Mouse (Mus musculus): ENCODE measurements around the gene Slc35a2. TPM values are rescaled to one million over a fixed set of nuclear protein-coding genes. Genes with fewer than 3 reads are reported as not detected.
"Not testable (repeated sequence)": the region's sequence is repeated elsewhere in the genome, so short reads cannot be mapped to it uniquely, and the experiment has no call there.

Slc35a2 gene
- total and polyA plus RNA-seq, 3 experiments, result 13.5 to 75.8 (median 39.4) TPM

DNA sequence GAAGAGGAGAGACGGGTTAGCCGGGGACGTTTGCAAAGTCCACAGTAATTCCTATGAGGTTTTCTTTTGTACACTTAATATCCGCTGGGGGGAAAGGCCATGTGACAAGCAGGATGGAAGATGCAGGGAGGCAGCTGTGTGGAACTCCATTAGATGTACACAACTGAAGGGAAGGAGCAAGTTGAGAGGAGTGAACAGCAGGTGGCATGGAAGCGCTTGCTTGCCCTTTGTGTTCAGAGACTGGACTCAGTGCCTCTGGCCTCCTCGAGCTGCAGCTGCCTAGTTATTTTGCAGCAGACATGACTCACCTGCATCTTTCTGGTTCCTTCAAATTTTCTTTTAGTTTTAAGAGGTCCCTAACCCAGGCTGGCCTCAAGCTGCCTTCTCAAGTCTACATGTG lies 26.6 kb downstream of the Slc35a2 start:
- no peak for DNase-seq (ENCODE audit: low spot score)
- TF ChIP-seq TAL1 (conservative IDR thresholded peaks at IDR 0.05; ENCODE audit: low read depth, low read length) (no peak), GATA1 (IDR thresholded peaks at IDR 0.05; ENCODE audit: borderline replicate concordance, low read length) (no peak), POLR2AphosphoS5 (IDR thresholded peaks at IDR 0.05; ENCODE audit: insufficient replicate concordance, low read depth, low read length) (no peak), GATA2 (IDR thresholded peaks at IDR 0.05; ENCODE audit: borderline replicate concordance, low read depth, low read length) (no peak), CTCF (IDR thresholded peaks at IDR 0.05; ENCODE audit: low read depth, low read length) (no peak)
- H3K4me1 ChIP-seq (ENCODE audit: insufficient read depth, low read depth, low read length), result no peaks in the 10 kb centered on the region
- peaks cover 24% of the 10 kb centered on the region for H3K36me3 ChIP-seq (replicated peaks)
- no peaks in the 10 kb centered on the region for H3K27me3 ChIP-seq (ENCODE audit: insufficient read depth, low read length)
- no peaks in the 10 kb centered on the region for H3K9me3 ChIP-seq (replicated peaks)
- ATAC-seq (ENCODE audit: extremely low read depth, insufficient number of reproducible peaks, low FRiP score, poor library complexity, severe bottlenecking), result no peak
- no peak overlapping the region for H3K4me3 ChIP-seq (ENCODE audit: low read depth, low read length)

DNA sequence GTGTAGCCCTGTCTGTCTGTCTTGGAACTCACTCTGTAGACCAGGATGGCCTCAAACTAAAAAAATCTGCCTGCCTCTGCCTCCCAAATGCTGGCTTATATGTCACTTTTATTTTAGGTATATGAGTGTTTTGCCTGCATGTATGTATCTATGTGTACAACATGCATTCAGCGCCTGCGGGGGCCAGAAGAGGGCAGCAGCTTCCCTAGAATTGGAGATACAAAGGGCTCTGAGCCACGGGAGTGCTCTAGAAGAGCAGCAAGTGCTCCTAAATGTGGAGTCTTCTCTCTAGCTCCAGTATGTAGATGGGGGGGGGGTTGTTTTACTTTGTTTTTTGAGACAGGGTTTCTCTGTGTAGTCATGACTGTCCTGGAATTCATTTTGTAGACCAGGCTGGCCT lies 31.8 kb downstream of the Slc35a2 start:
- not testable (repeated sequence) for H3K4me1 ChIP-seq (ENCODE audit: insufficient read depth, low read depth, low read length); DNase-seq (ENCODE audit: low spot score); ATAC-seq (ENCODE audit: extremely low read depth, insufficient number of reproducible peaks, low FRiP score, poor library complexity, severe bottlenecking); H3K9me3 ChIP-seq (replicated peaks); H3K36me3 ChIP-seq (replicated peaks); H3K4me3 ChIP-seq (ENCODE audit: low read depth, low read length)
- peaks cover 13% of the 10 kb centered on the region for H3K27me3 ChIP-seq (ENCODE audit: insufficient read depth, low read length)

DNA sequence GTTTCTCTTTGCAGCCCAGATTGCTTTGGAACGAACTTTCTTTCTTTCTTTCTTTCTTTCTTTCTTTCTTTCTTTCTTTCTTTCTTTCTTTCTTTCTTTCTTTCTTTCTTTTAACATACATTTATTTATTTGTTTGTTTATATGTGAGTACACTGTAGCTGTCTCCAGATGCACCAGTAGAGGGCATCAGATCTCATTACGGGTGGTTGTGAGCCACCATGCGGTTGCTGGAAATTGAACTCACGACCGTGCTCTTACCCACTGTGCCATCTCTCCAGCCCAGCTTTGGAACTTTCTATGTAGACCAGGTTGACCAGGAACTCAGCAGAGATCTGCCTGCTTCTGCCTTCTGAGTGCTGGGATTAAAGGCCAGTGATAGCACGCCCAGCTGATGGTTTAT lies 34.1 kb downstream of the Slc35a2 start:
- H3K27me3 ChIP-seq (ENCODE audit: insufficient read depth, low read length), result peaks cover 27% of the 10 kb centered on the region
- H3K36me3 ChIP-seq (replicated peaks); H3K4me3 ChIP-seq (ENCODE audit: low read depth, low read length); H3K4me1 ChIP-seq (ENCODE audit: insufficient read depth, low read depth, low read length); H3K9me3 ChIP-seq (replicated peaks); DNase-seq (ENCODE audit: low spot score); ATAC-seq (ENCODE audit: extremely low read depth, insufficient number of reproducible peaks, low FRiP score, poor library complexity, severe bottlenecking): not testable (repeated sequence)

DNA sequence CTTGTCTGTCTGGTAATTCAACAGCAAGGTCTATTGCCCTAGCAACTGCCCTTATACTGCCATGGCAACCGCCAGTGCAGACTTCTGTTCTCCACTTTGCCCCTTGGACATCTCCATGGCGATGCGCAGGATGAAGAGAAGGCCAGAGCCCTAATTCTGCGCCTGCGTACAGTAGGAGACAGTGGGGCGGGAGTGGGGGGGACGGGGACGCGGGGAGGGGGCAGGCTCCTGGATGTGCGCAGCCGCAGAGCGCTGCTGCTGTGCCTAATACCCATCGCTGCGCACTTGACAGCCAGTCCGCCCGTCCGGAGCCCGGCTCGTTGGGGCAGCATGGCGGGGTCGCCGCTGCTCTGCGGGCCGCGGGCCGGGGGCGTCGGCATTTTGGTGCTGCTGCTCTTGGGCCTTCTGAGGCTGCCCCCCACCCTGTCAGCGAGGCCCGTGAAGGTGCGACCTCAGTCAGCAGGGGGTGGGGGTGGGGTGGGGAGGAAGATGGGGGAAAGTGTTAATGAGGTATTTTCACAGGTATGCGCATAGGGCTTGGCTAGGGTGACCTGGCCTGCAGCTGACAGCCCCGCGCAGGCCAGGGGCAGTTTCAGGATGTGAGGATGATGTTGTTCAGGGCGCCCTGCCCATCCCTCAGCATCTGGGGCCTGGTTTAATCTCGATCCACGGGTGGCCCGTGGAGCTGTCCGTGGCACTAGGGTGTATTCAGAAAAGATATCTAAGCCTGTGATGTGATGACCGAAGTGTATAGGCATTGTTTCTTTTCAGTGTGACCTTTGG lies 36.0 kb downstream of the Slc35a2 start, which contains the start of gene Pcsk1n:
Pcsk1n (plus strand) TSS at position 222 of the 783 bp plus-strand sequence.
- H3K4me1 ChIP-seq (ENCODE audit: insufficient read depth, low read depth, low read length), result no peaks in the 10 kb centered on the region
- no peak for DNase-seq (ENCODE audit: low spot score)
- H3K27me3 ChIP-seq (ENCODE audit: insufficient read depth, low read length), result peaks cover 39% of the 10 kb centered on the region
- ATAC-seq (ENCODE audit: extremely low read depth, insufficient number of reproducible peaks, low FRiP score, poor library complexity, severe bottlenecking), result no peak
- H3K4me3 ChIP-seq (ENCODE audit: low read depth, low read length), result no peak within 1 kb of the TSS
- no peaks in the 10 kb centered on the region for H3K36me3 ChIP-seq (replicated peaks)
- H3K9me3 ChIP-seq (replicated peaks), result no peaks in the 10 kb centered on the region
- TF ChIP-seq CTCF (IDR thresholded peaks at IDR 0.05; ENCODE audit: low read depth, low read length) (no peak), POLR2AphosphoS5 (IDR thresholded peaks at IDR 0.05; ENCODE audit: insufficient replicate concordance, low read depth, low read length) (no peak), GATA2 (IDR thresholded peaks at IDR 0.05; ENCODE audit: borderline replicate concordance, low read depth, low read length) (no peak), GATA1 (IDR thresholded peaks at IDR 0.05; ENCODE audit: borderline replicate concordance, low read length) (no peak), TAL1 (conservative IDR thresholded peaks at IDR 0.05; ENCODE audit: low read depth, low read length) (no peak)

DNA sequence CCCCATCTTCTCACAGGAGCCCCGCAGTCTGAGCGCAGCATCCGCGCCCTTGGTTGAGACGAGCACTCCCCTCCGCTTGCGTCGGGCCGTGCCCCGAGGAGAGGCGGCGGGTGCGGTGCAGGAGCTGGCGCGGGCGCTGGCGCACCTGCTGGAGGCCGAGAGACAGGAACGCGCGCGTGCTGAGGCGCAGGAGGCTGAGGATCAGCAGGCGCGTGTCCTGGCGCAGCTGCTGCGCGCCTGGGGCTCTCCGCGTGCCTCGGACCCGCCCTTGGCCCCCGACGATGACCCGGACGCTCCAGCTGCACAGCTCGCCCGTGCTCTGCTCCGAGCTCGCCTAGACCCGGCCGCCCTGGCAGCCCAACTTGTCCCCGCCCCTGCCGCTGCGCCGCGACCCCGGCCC lies 38.2 kb downstream of the Slc35a2 start:
- Histone ChIP-seq H3K27me3 (ENCODE audit: insufficient read depth, low read length) (peaks cover 46% of the 10 kb centered on the region), H3K4me1 (ENCODE audit: insufficient read depth, low read depth, low read length) (no peaks in the 10 kb centered on the region), H3K4me3 (ENCODE audit: low read depth, low read length) (no peak overlapping the region), H3K9me3 (replicated peaks) (no peaks in the 10 kb centered on the region), H3K36me3 (replicated peaks) (no peaks in the 10 kb centered on the region)
- ATAC-seq (ENCODE audit: extremely low read depth, insufficient number of reproducible peaks, low FRiP score, poor library complexity, severe bottlenecking) (no peak), DNase-seq (ENCODE audit: low spot score) (no peak)
- TF ChIP-seq TAL1 (conservative IDR thresholded peaks at IDR 0.05; ENCODE audit: low read depth, low read length) (no peak), POLR2AphosphoS5 (IDR thresholded peaks at IDR 0.05; ENCODE audit: insufficient replicate concordance, low read depth, low read length) (no peak), CTCF (IDR thresholded peaks at IDR 0.05; ENCODE audit: low read depth, low read length) (no peak), GATA1 (IDR thresholded peaks at IDR 0.05; ENCODE audit: borderline replicate concordance, low read length) (no peak), GATA2 (IDR thresholded peaks at IDR 0.05; ENCODE audit: borderline replicate concordance, low read depth, low read length) (no peak)

DNA sequence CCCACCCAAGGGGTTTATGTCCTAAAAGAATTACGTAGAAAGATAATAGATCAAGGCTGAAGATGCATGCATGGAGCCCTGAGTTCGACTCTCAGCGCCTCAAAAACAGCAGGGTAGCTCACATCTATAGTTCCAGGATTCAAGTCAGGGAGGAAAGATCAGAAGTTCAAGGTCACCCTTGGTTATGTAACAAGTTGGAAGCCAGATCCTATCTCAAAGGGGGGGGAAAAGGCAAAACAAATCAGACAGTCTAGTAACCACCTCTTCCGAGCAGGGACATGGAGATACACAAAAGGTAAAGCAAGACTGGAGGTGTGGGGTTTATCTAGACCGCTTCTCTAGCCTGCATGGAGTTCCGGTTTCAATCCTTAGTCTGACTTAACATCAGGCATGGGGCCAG lies 42.4 kb downstream of the Slc35a2 start:
- DNase-seq (ENCODE audit: low spot score) (no peak), ATAC-seq (ENCODE audit: extremely low read depth, insufficient number of reproducible peaks, low FRiP score, poor library complexity, severe bottlenecking) (no peak)
- 0 out of 2 replicates have a peak, but pooled peaks cover 4% of the 10 kb centered on the region for H3K4me1 ChIP-seq (ENCODE audit: insufficient read depth, low read depth, low read length)
- peaks cover 48% of the 10 kb centered on the region for H3K27me3 ChIP-seq (ENCODE audit: insufficient read depth, low read length)
- peaks cover 11% of the 10 kb centered on the region for H3K36me3 ChIP-seq (replicated peaks)
- no peaks in the 10 kb centered on the region for H3K9me3 ChIP-seq (replicated peaks)
- H3K4me3 ChIP-seq (ENCODE audit: low read depth, low read length), result no peak overlapping the region
- TF ChIP-seq TAL1 (conservative IDR thresholded peaks at IDR 0.05; ENCODE audit: low read depth, low read length), result no peak
- TF ChIP-seq CTCF (IDR thresholded peaks at IDR 0.05; ENCODE audit: low read depth, low read length), result no peak
- no peak for TF ChIP-seq GATA2 (IDR thresholded peaks at IDR 0.05; ENCODE audit: borderline replicate concordance, low read depth, low read length)
- no peak for TF ChIP-seq POLR2AphosphoS5 (IDR thresholded peaks at IDR 0.05; ENCODE audit: insufficient replicate concordance, low read depth, low read length)
- TF ChIP-seq GATA1 (IDR thresholded peaks at IDR 0.05; ENCODE audit: borderline replicate concordance, low read length), result no peak

DNA sequence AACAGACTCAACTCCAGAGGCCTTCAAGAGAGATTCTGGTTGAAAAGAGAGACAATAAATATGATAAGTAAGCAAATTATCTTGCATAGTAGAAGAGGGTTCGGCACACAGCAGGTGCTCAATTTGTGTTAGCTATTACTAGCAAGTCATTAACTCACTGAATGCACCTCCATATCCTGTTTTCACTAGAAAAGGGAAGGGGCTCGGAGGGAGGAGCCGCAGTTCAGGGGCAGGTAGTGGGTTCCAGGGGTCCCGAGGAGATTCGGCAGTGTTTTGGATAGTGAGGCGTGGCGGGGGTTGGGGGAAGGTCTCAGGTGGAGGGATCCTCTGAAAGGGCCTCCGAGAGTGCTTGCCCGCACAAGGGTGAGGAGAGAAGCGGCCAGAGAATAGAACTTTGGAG lies 43.3 kb downstream of the Slc35a2 start:
- Histone ChIP-seq H3K4me1 (ENCODE audit: insufficient read depth, low read depth, low read length) (0 out of 2 replicates have a peak, but pooled peaks cover 4% of the 10 kb centered on the region), H3K36me3 (replicated peaks) (peaks cover 19% of the 10 kb centered on the region), H3K9me3 (replicated peaks) (no peaks in the 10 kb centered on the region), H3K27me3 (ENCODE audit: insufficient read depth, low read length) (peaks cover 43% of the 10 kb centered on the region), H3K4me3 (ENCODE audit: low read depth, low read length) (no peak overlapping the region)
- ATAC-seq (ENCODE audit: extremely low read depth, insufficient number of reproducible peaks, low FRiP score, poor library complexity, severe bottlenecking), result no peak
- TF ChIP-seq CTCF (IDR thresholded peaks at IDR 0.05; ENCODE audit: low read depth, low read length), result no peak
- DNase-seq (ENCODE audit: low spot score), result no peak

Data from G1E (cell line).